Mouse (Mus musculus) frontal cortex, postnatal 25 days (tissue): ENCODE results near the gene Tbx2.

Source experiments
- DNase-seq, 2 experiments: peaks; one replicate each; pipeline ENCODE4 v3.0.0; 2022; ENCODE audit warnings: low spot score in 2 of 2

Gene Tbx2

GRCm38 (mm10) chr11:85825823-85826222 lies 6.5 kb upstream of the Tbx2 start:
- no peak for DNase-seq

- no peak for DNase-seq
Measured at GRCm38 (mm10) chr11:85827342-85827741, 5.0 kb upstream of the Tbx2 start.

GRCm38 (mm10) chr11:85828691-85829519 lies 3.4 kb upstream of the Tbx2 start:
- no peak for DNase-seq

GRCm38 (mm10) chr11:85829520-85830440 lies 2.6 kb upstream of the Tbx2 start:
- DNase-seq = no peak

GRCm38 (mm10) chr11:85830901-85831341 lies 1.4 kb upstream of the Tbx2 start:
- DNase-seq = no peak

GRCm38 (mm10) chr11:85831656-85832230 lies 608 bp upstream of the Tbx2 start:
- DNase-seq = no peak

- no peak for DNase-seq
Measured at GRCm38 (mm10) chr11:85833081-85833521, 750 bp downstream of the Tbx2 start.

GRCm38 (mm10) chr11:85833761-85834385 lies 1.5 kb downstream of the Tbx2 start:
- DNase-seq = no peak

- DNase-seq = no peak
Measured at GRCm38 (mm10) chr11:85834386-85834931, 2.1 kb downstream of the Tbx2 start.

- no peak for DNase-seq
Measured at GRCm38 (mm10) chr11:85835001-85835752, 2.8 kb downstream of the Tbx2 start.

GRCm38 (mm10) chr11:85835753-85836522 lies 3.6 kb downstream of the Tbx2 start:
- no peak for DNase-seq

GRCm38 (mm10) chr11:85836523-85837290 lies 4.4 kb downstream of the Tbx2 start:
- DNase-seq = no peak

GRCm38 (mm10) chr11:85837291-85837647 lies 4.9 kb downstream of the Tbx2 start:
- DNase-seq = no peak

- no peak for DNase-seq
Measured at GRCm38 (mm10) chr11:85837648-85838423, 5.5 kb downstream of the Tbx2 start.

- DNase-seq = no peak
Measured at GRCm38 (mm10) chr11:85838424-85839257, 6.3 kb downstream of the Tbx2 start.

- DNase-seq = no peak
Measured at GRCm38 (mm10) chr11:85839258-85840030, 7.1 kb downstream of the Tbx2 start.
